Mouse (Mus musculus) layer of hippocampus, adult 2 months (tissue): ENCODE measurements around the gene Ak6. TPM values are rescaled to one million over a fixed set of nuclear protein-coding genes. Genes with fewer than 3 reads are reported as not detected.

Experiments
- DNase-seq, 2 experiments: peaks; one replicate each; pipeline ENCODE4 v3.0.0; 2022; ENCODE audit warnings: low spot score in 2 of 2
- H3K27ac ChIP-seq: fragments of 200-600 bp; 2 replicates; pipeline ENCODE4 v1.8.1; 2022
- H3K4me3 ChIP-seq: fragments of 200-600 bp; 2 replicates; pipeline ENCODE4 v1.8.1; 2022; ENCODE audit warnings: mild to moderate bottlenecking
- CTCF ChIP-seq: fragments of 200-600 bp; conservative IDR thresholded peaks from 2 replicates; pipeline ENCODE4 v1.8.1; 2022; ENCODE audit warnings: antibody characterized with exemption, mild to moderate bottlenecking, moderate library complexity
- long read RNA-seq, 2 experiments: library from polyadenylated mRNA; stranded (forward); transcript quantifications; one replicate each; pipeline ENCODE4 v2.0.0; 2021; ENCODE audit warnings: borderline mapping rate in 2 of 2
- total RNA-seq, 2 experiments: library from RNA; stranded (reverse); gene quantifications; 2 replicates each; pipeline ENCODE4 v1.2.3; 2021

Ak6 gene
- total RNA-seq, result 10 to 100 TPM; 90.7 to 91.6 TPM
- long read RNA-seq, experiment 1, transcript Ak6-201 (5 exons, 1,298 nt), result minor isoform, 14 of 67 reads
- long read RNA-seq, experiment 1, transcript Ak6-202 (3 exons, 1,222 nt), result major isoform, 50 of 67 reads
- long read RNA-seq, experiment 1, partial matches to known transcripts, result 1 of 67 reads
- long read RNA-seq, experiment 1, other reads (novel, unspliced or antisense), result 2 of 67 reads
- long read RNA-seq, experiment 2, transcript Ak6-202 (3 exons, 1,222 nt), result major isoform, 81 of 107 reads
- long read RNA-seq, experiment 2, transcript Ak6-201 (5 exons, 1,298 nt), result minor isoform, 20 of 107 reads
- long read RNA-seq, experiment 2, partial matches to known transcripts, result 1 of 107 reads
- long read RNA-seq, experiment 2, other reads (novel, unspliced or antisense), result 5 of 107 reads

DNA sequence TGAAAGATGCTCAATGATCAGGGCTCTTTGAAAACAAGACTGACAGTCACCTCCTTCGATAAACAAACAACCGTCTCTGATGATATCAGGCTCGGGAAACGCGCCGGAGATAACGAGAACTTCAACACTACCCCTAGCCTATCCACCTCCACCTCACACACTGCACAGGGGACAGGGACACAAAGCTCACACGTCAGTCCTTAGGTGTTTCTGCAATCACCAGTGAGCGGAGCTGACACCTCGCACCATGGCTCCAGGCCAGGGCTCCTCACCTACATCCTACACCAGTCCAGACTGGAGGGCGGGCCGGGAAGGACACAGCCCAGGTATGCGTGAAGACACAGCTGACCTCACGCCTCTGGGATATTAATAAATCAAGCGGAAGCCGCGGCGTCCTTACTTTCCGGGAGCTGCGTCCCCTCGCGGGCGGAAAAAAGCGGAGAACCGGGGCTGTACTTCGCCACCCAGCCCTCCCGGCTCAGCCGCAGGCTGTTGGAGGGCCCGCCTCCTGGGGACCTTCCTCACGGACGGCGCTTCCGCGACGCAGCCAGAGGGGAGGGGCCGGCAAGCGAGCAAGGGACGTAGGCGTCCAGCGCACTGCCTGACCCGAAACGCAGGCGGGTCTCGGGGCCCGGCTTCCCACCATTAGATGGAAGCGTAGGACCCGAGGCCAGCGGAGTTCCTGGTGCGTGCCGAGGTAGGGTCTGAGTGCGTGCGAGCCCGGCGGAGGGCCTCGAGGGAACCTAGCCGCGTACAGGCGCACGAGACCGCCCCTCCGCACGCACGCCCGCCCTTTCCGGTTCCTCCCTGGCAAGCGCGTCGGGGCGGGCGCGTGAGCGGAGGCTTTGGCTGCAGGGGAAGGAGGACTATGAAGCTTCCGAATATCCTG lies at the start of gene Ak6, which contains the start of gene Rad17:
Gene Ak6, plus strand, starts transcription at position 430 of the 889 bp plus-strand sequence.
Gene Rad17, minus strand, starts transcription at position 502 of the 889 bp plus-strand sequence.
- peak; percentile 93 to 97 for DNase-seq
- Histone ChIP-seq H3K27ac (peak within 1 kb of the TSS; percentile 100), H3K4me3 (peak within 1 kb of the TSS; percentile 75)
- peak; percentile 49 for TF ChIP-seq CTCF

DNA sequence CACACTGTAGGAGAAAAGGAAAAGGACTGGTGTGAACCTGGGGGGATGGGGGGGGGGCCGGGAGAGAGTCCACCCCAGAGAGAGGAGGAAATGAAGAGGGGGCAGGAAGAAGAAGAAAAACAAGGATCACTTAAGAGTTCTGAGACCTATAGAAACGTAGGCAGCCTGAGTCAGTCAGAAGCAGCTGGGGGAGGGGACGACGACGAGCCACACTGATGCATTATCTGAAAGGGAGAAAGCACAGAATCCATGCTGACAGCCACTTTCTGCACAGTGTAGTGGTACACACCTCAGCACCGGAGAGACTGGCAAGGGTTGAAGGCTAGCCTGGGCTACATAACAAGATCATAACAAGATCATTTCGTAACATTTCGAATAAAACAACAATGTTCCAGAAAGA lies 49.7 kb upstream of the Ak6 start:
- no peak overlapping the region for H3K27ac ChIP-seq
- no peak for DNase-seq
- TF ChIP-seq CTCF, result no peak
- H3K4me3 ChIP-seq, result no peak overlapping the region

DNA sequence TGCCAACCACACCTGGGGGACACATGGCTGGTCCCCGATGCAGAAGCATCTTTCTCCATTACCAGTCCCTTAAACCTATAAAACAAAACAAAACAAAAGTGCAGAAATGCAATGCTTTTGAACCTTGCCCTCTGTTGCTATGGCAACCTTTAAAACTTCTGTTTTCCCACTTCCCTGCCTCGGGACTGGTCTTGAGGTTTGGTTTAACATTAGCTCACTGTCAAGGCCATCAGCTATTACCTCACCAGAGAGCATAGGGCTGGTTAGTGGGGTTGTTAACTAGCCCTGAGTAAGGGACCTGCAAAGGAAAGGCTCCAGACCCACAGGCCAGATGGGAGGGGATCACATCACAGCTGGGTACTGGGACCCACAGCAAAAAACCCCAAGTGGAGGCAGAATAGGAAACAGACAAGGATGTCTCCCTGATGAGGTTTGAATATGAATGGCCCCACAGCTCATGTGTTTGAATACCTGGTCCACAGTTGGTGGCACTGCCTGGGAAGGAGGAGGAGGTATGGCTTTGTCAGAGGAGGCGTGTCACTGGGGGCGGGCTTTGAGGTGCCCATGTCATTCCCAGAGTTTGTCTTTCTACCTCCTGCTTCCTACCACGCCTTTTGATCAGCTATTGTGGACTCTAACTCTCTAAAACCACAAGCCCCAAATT lies 48.4 kb upstream of the Ak6 start:
- no peak overlapping the region for H3K27ac ChIP-seq
- no peak for TF ChIP-seq CTCF
- no peak overlapping the region for H3K4me3 ChIP-seq
- no peak for DNase-seq

DNA sequence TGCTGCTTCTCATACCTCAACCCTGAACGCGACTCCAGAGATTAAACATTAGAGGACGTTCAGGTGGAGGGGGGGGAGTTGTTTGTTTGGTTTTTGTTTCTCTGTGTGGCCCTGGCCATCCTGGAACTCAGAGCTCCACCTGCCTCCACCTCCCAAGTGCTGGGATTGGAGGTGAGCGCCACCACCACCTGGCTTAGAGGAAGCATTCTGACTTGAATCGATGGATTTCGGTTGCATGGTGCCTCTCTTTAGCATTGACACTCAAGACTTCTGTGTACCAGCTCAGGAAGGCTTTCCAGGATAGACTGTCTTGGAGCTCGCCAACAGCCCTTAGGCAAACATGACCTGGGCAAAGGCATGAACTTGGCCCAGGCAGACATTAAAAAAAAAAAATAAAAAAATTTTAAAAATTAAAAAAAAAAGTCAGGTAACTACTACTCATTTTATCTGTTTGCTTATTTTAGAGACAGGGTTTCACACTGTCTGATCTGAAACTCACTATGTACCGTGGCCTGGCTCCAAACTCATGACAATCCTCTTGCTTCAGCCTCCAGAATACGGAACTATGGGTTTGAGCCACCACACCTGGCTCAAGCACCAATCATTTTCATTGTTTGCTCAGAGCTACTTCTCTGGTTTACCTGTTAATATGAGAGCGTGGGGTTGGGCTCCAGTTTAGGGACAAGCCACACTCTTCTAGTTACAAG lies 47.6 kb upstream of the Ak6 start:
- Histone ChIP-seq H3K27ac (no peak overlapping the region), H3K4me3 (no peak overlapping the region)
- no peak for TF ChIP-seq CTCF
- DNase-seq, result no peak

DNA sequence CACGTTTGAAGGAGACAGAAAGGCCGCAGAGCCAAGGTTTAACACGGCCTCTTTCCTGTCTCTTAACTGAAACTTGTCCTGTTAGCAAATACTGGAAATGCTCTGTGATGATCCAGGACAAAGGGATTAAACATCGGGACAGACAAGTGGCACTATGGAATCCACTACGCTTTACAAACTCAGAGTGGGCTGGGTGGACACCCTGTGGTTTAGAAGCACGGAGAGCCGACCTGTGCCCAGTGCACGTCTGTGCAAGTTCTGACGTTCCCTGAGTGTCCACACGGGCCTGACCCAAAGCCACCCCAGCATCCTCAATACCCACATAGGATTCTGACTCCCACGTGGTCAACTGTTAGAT lies 47.1 kb upstream of the Ak6 start:
- DNase-seq, result no peak
- Histone ChIP-seq H3K4me3 (no peak overlapping the region), H3K27ac (no peak overlapping the region)
- no peak for TF ChIP-seq CTCF

DNA sequence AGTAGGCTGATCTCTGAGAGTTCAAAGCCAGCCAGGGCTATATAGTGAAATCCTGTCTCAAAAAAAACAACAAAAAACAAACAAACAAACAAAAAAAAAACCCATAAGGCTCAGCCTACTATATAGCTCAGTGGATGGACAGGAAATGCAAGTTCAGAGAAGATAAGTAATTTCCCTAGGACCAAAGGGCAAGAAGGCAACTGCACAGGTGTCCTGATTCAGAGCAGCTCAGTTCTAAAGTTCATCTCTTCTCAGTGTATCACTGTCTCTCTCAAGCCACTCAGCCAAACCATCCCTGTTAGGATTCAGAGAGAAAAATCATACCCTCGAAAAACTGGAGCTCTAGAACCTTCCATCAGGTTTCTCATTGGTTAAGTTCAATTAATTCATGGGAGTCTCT lies 44.9 kb upstream of the Ak6 start:
- no peak overlapping the region for H3K27ac ChIP-seq
- DNase-seq, result no peak
- H3K4me3 ChIP-seq, result no peak overlapping the region
- no peak for TF ChIP-seq CTCF

DNA sequence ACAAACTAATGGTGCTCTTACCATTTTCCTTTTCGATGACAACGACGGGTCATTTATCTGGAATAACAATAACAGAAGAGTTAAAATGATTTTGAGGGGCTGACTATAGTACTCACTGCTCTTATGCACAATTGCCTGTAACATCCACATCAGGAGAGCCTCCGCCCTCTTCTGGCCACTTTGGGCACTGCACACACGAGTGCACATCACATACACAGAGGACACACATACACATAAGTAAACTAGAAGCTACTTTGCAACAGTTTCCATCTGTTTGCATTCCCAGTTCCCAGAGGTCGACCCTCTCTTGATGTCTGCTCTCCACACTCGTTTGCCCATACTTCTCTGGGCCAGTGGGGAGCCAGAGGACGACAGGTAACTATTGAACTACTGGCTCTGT lies 43.0 kb upstream of the Ak6 start:
- no peak overlapping the region for H3K27ac ChIP-seq
- DNase-seq, result no peak
- TF ChIP-seq CTCF, result peak; percentile 54
- H3K4me3 ChIP-seq, result no peak overlapping the region

DNA sequence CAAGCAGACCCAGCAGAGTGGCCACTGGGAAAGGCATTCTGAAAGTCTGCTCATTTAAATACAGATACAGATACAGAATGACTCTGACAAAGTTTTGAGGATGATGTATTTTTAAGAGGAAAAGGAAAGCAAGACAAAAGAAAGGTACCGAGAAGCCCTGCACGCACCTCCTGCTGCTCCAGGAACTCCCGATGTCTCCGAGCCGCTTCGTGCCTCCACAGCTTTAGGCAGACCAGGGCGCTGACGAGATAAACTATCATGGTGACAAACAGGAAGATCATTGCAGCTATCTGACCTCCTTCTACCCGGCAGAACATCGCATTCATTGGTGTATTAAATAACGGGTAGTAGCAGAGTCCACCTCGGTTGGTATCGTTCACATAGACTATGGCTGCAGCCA lies 39.5 kb upstream of the Ak6 start:
- TF ChIP-seq CTCF, result no peak

GRCm38 (mm10) chr13:100612251-100612650 lies 38.5 kb upstream of the Ak6 start:
- TF ChIP-seq CTCF, result no peak
- Histone ChIP-seq H3K4me3 (no peak overlapping the region), H3K27ac (no peak overlapping the region)
- no peak for DNase-seq

More for the DNA sequence above, 39.5 kb upstream of the Ak6 start:
- DNase-seq, result no peak
- no peak overlapping the region for H3K27ac ChIP-seq
- H3K4me3 ChIP-seq, result no peak overlapping the region

DNA sequence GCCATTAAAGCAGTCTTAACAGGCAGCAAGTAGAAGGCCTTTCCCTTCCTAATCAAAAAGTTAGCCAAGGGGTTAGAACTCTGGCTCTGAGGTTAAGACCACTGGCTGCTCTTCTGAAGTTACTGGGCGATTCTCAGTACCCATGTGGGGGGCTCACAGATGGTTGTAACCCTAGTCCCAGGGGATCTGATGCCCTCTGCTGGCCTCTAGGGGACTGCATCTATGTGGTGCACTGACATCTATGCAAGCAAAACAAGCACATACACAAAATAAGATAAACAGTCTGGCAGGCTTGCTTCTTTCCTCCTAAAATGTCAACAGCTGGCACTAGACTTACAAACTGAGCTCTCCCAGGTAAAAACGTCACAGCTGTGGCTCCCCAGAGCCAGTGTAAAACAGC lies 37.9 kb upstream of the Ak6 start:
- H3K27ac ChIP-seq, result no peak overlapping the region
- TF ChIP-seq CTCF, result peak; percentile 47
- H3K4me3 ChIP-seq, result no peak overlapping the region
- no peak for DNase-seq

DNA sequence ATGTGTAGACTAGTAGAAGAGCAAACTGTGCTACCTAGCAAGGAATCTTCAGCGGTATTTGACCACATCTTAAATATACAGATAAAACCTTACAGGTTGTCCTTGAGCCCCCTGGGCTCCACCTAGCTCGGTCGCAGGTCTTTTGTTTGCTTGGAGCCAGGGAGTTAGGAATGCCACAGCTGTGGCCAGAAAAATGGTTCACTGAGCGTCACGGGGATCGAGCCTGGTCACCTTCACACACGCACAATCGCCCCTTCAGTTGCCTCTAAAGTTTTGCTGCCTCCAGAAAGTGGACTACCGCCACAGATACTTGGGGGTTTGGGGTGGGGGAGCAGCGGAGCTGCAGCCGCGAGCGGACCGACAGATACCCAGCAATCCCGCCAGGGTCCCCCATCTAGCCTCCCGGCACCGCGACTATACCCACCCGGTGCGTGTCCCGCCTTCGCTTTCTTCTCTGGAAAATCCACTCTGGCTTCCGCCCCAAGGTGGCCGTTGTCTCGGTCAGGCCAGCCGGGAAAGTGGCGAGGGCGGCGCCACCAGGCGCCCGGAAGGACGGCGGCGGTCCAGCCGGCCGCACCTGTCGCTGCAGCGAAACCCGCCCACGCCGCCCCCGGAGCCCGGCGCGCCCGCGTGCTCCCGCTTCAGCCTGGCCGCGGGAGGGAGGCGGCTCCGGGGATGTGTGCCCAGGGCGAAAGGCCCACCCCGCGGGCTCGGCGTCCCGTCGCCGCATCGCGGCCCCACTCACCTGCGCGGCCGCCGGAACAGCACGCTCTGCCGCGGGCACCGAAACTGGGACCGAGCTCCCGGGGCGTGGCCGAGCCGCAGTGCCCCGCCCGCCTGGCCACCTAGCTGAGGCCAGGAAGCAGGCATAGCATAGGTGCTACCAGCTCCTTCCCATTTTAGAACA lies 34.3 kb upstream of the Ak6 start, which contains the start of gene Marveld2:
Gene Marveld2, minus strand, starts transcription at position 791 of the 907 bp plus-strand sequence.
- Histone ChIP-seq H3K27ac (peak within 1 kb of the TSS; percentile 74), H3K4me3 (peak within 1 kb of the TSS; percentile 68)
- DNase-seq, result peak in 1 of 2 experiments; percentile 16
- TF ChIP-seq CTCF, result peak; percentile 23; the same call in 1 of the 2 replicates
